Mouse (Mus musculus) left cerebral cortex, postnatal 4 days (tissue): ENCODE measurements at regions not wholly inside any gene's neighbourhood (a gene's known extent, or its start where the extent isn't known, plus 50 kb on each side); places are given as distances from the start of the nearest gene placed in this dataset.
"Not testable (repeated sequence)": the region's sequence is repeated elsewhere in the genome, so short reads cannot be mapped to it uniquely, and the experiment has no call there.

ENCODE experiments used
- DNase-seq: peaks from one replicate; pipeline ENCODE4 v3.0.0-alpha.2; 2022
- intact Hi-C: fragments of 180-260 bp; cut with DNase I; formaldehyde crosslinking; loops from one replicate; pipeline ENCODE4 v1.15.1; 2025

GRCm38 (mm10) chrX:76077781-76078180 lies 186.3 kb upstream of the Cldn34b3 start:
- intact Hi-C loops = no loop called here
- no peak for DNase-seq

GRCm38 (mm10) chrX:76082670-76083069 lies 181.4 kb upstream of the Cldn34b3 start:
- DNase-seq = no peak
- intact Hi-C loops = no loop called here

DNA sequence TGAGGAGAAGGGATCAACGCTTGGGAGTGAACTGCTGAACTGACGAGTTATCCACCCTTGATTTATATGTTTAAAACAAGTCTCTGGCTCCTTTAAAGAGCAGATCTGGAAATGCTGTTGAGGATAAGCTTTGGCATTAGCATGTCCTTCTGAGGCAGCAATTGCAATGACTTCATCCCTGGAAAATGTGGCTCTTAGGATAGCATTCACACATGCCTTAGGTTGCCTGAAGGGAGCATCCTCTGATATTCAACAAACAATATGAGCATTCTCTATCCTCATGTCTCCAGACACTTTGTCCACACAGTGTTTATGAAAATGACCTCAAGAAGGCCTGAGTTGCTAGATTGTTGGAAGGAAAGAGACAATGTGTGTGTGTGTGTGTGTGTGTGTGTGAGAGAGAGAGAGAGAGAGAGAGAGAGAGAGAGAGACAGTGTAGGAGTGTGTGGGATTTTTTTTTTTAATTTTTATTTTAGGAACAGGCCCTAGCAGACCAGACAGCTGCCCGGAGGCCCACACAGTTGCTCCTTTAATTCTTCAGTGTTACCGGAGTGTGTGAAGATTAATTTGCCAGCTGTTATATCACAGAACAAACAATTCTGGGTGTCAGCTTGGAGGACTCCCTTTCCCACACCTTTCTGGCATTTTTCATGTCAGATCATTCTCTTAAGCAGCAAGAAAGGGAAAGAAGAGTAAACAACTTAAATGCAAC lies 153.2 kb upstream of the Cldn34b3 start:
- no peak for DNase-seq
- intact Hi-C loops = no loop called here

- intact Hi-C loops = no loop called here
- DNase-seq = peak; percentile 1
These were observed 148.0 kb upstream of the Cldn34b3 start for GRCm38 (mm10) chrX:76116086-76116485.

DNA sequence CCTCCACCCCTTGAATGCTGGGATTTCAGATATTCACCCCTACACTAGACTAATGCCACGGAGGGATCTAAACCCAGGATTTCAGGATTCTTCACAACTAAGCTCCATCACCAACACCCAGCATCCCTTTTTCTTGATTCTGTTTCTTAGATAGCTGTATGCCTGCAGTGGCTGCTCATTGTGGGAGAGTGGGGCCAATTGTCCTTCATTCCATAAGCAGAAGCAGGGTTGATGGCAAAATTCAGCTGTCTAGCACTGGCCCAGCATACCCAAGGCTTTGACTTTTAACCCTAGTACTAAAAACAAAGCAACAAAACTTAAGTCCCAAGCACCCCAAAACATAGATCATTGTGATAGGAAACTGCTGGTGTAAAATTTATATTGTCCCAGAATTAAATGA lies 147.5 kb upstream of the Cldn34b3 start:
- no peak for DNase-seq
- intact Hi-C loops = no loop called here

- intact Hi-C loops = loop anchor here (10.0 kb wide), 1 partner anchor 74 kb away; no protein-coding TSS in a partner anchor
- DNase-seq = no peak
These were observed 143.2 kb upstream of the Cldn34b3 start for GRCm38 (mm10) chrX:76120936-76121335.

DNA sequence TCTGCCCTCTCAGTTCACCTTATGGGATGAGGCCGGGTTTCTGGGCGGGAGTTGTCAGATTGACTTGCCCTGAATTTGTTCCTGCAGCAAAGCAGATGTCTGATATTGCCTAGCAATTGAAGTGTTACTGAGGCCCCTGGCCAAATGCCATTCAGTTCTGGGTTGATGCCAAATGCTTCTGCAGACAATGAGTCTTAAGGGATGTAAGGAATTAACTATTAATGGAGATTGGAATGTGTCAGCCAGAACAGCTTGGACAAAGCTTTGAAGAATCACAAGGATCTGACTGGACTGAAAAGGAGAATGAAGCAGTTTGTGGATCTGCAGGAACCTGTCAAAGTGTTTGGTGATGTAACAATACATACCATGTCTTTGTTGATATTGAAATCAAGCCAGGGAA lies 140.7 kb upstream of the Cldn34b3 start:
- intact Hi-C loops = loop anchor here (10.0 kb wide), 1 partner anchor 71 kb away; no protein-coding TSS in a partner anchor
- peak; percentile 66 for DNase-seq

DNA sequence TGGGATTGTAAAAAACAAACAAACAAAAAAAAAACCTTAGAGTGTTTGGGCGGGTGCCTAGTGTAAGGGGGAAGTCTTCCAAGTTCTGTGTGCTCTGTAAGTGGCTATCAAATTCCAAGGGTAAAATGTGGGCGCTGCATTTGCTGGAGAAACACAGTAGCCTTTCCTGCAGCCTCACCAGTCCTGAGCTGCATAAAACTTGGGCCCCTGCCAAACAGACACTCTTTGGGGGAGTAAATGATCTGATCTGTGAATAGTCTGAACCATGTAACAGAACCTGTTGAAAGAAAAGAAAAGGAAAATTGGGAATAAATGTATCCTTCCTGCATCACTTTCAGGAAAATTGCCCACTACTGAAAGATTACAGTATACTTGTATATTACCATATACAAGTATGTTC lies 126.4 kb upstream of the Cldn34b3 start:
- intact Hi-C loops = no loop called here
- DNase-seq = peak; percentile 9

GRCm38 (mm10) chrX:76141022-76141421 lies 123.1 kb upstream of the Cldn34b3 start:
- DNase-seq = no peak
- intact Hi-C loops = no loop called here

GRCm38 (mm10) chrX:76174806-76175205 lies 89.3 kb upstream of the Cldn34b3 start:
- DNase-seq, intact Hi-C loops: not testable (repeated sequence)

DNA sequence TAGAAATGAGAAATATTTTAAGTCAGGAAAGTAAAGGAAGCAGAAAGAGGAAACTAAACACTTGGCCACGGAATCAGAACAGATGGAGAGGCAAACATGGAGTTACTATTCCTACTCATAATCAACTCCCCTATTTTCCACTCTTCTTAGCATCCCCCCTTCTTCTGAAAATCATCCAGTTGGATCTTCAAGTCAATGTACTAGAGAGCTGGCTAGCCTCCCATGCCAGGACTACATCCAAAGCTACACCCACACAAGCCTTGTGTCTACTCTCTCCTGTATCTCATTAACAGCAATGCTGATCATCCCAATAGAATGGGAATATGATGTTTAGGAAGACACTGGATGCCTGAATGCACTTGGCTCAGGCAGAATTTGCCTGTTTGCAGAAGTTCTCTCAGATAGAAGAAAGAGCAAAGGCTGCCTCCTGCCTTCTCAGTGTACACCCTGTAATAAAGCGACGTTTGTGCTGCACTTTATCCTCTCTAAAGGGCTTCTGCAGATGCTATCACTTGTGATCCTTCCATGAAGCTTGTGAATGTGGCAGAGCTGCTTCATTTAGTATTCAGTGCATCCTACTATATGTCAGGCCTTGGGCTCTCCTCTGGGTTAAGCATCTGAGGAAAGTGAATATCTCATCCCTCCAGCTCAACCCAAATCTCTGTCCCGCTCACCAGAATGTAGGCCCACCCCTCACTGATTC lies 82.5 kb upstream of the Cldn34b3 start:
- peak; percentile 3 for DNase-seq
- intact Hi-C loops = no loop called here

DNA sequence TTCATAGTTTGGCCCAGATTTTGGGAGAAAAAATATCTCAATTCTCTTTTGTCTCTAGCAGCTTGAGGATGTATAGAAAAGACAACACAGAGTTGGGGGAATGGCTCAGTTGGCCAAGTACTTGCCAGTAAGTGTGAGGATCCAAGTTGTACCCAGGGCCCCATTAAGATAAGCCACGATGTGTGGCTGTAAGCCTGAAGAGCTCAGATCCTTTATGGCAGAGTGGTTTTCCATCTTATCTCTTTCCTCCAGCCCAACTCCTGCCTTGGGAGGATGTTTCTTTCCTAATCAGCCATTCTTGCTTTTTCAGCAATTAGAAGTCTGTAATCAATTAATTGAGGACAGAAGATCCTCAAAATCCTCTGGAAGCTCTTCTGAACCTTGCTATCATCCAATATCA lies 63.5 kb upstream of the Cldn34b3 start:
- intact Hi-C loops = loop anchor here (5.0 kb wide), 1 partner anchor 393 kb away; no protein-coding TSS in a partner anchor
- DNase-seq = no peak

- intact Hi-C loops = loop anchor here (5.0 kb wide), 1 partner anchor 394 kb away; no protein-coding TSS in a partner anchor
- DNase-seq = peak; percentile 17
These were observed 62.7 kb upstream of the Cldn34b3 start for GRCm38 (mm10) chrX:76201366-76201765.
